Mouse (Mus musculus) testis, adult 2 months (tissue): Measurements from ENCODE around the gene Itga11.

Source experiments
- CTCF ChIP-seq: fragments of 200-500 bp; IDR thresholded peaks from 2 replicates; pipeline ENCODE4 v1.5.1; 2012; ENCODE audit warnings: low read depth, mild to moderate bottlenecking, inconsistent platforms, low read length, moderate library complexity; ENCODE audit not compliant: control insufficient read depth, insufficient read depth, insufficient replicate concordance
- POLR2A ChIP-seq: fragments of 200-500 bp; IDR thresholded peaks from 2 replicates; pipeline ENCODE4 v1.6.1; 2012; ENCODE audit warnings: low read depth, mild to moderate bottlenecking, inconsistent platforms, low read length, moderate library complexity; ENCODE audit not compliant: control insufficient read depth

DNA sequence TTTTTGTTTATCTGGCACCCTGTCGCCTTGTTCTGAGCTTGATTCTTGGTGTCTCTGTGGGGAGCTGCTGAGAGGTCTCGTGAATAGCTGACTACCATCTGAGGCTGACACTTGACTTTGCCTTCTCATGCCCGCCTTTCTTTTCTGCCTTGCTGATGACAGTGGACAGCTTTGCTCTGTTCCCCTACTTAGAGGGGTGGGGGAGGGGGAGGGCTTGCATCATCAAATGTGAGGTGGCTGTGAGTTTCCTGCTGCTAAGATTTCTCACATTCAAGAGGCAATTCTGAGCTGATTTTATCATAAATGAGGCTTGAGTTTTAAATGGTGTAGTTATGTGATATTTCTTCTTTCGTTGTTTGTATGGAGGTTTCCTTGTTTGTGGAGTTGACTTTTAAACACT lies 37.9 kb upstream of the Itga11 start:
- TF ChIP-seq CTCF, result no peak
- no peak for TF ChIP-seq POLR2A
